Mouse (Mus musculus): ENCODE measurements around the gene Fam78a.

Gene Fam78a

DNA sequence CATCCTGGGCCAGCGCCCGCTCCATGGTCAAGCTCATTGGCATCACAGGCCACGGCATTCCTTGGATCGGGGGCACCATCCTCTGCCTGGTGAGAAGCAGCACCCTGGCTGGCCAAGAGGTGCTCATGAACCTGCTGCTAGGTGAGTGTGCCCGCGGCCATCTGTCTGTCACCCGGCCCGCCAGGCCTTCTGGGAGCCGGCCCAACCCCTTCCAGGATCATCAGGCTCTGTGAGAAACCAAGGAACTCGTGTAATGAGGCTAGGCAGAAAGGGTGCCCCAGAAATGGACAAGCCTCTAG, 11.4 kb upstream of the Fam78a start:
- DNase-seq (ENCODE audit: low spot score) = no peak

DNA sequence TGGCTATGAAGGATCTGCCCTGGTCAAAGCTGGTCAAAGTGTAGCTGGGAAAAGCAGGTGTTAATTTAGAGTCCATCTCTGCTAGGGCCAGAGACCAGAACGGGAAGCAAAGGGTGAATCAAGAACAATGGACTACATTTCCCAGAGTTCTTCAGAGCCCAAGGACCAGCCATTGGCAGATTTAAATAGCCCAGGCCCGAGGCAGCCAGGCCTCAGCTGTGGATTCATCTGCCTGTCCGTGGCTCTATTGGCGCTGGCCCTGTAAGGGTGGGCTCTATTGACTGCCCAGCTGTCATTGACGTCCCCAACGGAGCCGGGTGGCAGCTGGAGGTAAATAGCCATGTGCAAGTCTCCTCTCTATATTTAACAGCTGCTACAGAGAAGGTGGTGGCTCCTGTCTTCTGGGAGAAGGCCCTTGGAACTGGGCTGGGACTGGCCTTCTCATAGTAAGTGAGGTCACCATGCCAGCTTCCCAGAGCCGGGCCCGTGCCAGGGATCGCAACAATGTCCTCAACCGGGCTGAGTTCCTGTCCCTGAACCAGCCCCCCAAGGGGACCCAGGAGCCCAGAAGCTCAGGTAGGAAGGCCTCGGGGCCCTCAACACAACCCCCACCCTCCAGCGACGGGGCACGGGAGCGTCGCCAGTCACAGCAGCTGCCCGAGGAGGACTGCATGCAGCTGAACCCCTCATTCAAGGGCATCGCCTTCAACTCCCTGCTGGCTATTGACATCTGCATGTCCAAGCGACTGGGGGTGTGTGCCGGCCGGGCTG, 10.9 kb upstream of the Fam78a start, which contains the start of gene Plpp7:
Plpp7 (plus strand) TSS at position 178 of the 771 bp plus-strand sequence.
- peak; percentile 70 for DNase-seq (ENCODE audit: low spot score)

DNA sequence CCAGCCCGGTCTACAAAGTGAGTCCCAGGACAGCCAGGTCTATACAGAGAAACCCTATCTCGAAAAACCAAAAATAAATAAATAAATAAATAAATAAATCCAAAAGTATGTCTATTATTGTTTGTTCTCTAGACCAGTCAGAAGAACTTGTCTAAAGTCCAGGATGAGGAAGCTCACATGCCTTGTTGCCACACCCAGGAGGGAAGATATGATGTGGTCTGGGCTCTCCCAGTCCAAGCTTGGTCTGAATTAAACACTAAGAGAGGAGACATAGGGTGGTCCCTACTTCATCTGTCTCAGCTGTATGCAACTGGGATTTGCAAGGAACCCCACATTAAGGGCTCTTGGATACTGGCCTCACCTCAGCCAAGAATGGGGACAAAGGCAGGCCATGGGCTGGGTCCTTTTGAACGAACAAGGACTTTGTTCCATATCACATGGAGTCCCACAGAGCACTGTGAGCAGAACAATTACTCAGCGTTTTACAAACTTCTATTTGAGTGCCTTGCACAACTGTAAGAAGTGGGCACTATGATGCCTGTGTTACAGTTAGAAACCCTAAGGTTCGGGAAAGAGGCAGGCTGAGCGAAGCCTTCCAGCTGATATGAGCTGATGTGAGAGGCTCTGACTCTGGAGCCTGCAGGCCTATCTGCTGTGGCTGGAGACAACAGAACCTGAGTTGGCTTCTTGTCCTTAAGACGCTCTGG, 9.5 kb upstream of the Fam78a start:
- no peak for DNase-seq (ENCODE audit: low spot score)

DNA sequence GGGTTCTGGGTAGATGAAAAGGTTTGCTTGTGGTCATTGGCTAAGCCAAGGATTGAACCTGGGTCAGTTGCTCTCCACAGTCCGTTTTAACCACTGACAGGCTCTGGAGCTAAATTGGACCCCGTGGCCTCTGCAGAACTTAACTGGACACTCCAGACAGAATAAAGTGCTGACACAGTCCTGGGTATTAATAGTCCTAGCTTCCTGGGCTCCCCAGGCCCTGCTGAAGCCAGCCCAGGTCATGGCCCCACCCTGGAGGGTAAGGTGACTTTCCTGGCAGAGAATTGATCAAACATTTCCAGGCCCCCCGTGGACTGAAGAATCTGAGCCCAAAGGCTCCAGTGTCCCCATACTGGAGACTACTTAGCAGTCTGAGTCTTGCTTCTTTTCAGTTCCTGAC, 7.3 kb upstream of the Fam78a start:
- DNase-seq (ENCODE audit: low spot score) = no peak

DNA sequence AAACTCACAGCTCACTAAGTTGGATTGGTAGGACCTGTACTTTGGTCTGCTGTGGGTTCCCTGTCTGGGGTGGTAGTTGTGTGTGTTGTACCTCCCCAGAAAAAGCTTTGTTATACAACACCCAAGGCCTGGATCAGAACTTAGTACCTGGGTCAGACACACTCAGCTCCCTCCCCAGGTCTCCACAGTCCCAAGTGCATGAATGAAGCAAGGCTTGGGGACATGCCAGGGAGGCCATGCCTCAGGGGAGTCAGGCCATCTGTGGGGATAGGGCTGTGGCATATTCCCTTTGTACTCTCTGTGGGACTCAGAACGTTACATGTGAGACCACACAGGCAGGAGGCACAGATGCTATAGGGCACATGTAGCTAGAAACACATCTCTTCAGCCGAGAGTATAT, 5.5 kb upstream of the Fam78a start:
- DNase-seq (ENCODE audit: low spot score) = no peak

DNA sequence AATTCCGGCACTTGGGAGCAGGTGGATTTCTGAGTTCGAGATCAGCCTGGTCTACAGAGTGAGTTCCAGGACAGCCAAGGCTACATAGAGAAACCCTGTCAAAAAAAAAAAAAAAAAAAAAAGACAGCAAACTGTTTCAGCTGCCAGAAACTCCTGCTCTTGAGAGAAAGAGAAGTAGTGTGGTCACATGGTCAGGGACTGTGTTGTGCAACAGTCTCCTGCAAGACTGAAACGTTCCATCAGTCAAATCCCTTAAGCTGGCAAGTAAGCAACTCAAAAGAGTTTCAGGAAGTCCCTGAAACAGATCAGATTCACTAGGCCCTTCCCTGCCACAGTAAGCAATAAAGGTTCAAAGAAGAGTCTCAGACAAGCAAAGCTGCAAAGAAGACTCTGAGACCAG, 4.9 kb upstream of the Fam78a start:
- no peak for DNase-seq (ENCODE audit: low spot score)

DNA sequence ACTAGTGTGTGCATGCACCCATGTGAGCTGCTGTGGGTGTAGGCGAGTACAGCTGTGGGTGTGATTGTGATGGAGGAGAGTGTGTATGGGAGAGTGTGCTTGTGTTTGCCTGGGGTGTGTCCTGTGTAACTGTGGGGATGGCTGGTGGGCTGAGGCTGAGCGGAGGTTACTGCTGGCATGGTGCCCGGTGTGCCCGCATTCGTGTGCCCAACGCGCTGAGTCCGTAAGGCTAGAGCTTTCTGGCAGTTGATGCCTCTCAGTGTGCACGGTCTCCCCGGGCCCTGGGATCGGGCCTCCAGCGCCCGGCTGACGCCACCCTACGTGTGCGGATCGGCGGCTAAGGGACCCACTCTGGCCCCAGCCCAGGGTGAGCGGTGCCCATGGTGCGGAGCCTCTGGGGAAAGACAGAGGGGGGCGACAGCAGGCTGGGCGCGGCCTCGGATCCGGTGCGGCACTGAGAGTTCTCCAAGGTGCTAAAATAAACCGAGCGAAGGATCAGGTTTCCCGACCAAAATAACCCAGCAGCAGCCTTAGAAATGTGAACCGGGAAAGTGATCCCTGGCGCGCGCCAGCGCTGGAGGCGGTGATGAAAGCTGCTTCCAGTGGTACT, 3.8 kb upstream of the Fam78a start:
- no peak for DNase-seq (ENCODE audit: low spot score)

DNA sequence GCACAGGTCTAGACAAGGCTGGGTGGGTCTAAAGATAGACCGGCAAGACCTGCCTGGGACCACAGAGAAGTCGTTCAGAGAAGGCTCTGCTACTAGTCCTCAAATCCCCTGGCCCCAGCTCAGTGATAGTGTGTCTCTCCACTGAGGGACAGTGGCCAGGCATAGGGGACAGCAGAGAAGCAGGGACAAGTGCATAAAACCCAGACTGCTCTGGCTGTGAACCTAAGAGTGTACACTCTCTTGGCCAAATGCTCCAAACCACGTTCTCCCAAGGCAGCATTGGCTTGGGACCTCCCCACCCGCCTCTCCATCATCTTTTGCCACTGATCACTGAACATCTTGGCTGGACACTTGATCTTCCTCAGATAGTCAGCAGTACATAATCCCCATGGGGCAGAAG, 2.9 kb upstream of the Fam78a start:
- no peak for DNase-seq (ENCODE audit: low spot score)

DNA sequence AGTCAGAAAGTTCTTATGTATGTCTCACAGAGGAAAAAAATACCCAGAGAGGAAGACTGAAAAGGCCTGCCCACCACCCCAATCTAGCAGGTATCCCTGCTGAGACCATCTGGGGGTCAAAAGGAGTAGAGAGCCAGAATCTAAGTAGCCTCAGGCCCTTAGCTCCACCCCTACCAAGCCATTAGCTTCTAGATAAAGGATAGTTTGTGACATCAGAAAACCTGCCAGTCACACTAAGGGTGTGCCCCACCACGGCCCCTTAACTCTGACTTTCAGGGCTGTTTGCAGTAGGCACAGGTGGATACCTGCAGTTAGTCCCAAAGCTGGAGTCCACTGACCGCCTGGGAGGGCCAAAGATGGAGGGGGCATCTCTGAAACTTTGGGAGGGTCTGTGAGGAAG, 574 bp upstream of the Fam78a start:
- no peak for DNase-seq (ENCODE audit: low spot score)

DNA sequence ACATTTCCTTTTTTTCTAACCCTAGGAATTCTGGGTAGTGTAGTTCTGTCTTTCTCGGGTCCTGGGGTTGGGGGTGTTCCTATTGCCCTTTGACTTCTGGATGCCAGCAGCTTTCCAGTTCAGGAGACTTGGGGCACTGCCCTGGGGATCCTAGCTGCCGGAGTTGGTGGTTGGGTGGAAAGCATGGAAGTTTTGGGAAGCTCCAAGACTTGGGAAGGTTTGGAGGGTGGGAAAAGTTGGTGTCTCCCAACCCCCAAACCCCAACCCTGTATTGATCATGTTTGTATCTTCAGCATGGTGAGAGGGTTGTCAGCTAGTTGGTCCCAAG, 179 bp upstream of the Fam78a start:
- DNase-seq (ENCODE audit: low spot score) = no peak

DNA sequence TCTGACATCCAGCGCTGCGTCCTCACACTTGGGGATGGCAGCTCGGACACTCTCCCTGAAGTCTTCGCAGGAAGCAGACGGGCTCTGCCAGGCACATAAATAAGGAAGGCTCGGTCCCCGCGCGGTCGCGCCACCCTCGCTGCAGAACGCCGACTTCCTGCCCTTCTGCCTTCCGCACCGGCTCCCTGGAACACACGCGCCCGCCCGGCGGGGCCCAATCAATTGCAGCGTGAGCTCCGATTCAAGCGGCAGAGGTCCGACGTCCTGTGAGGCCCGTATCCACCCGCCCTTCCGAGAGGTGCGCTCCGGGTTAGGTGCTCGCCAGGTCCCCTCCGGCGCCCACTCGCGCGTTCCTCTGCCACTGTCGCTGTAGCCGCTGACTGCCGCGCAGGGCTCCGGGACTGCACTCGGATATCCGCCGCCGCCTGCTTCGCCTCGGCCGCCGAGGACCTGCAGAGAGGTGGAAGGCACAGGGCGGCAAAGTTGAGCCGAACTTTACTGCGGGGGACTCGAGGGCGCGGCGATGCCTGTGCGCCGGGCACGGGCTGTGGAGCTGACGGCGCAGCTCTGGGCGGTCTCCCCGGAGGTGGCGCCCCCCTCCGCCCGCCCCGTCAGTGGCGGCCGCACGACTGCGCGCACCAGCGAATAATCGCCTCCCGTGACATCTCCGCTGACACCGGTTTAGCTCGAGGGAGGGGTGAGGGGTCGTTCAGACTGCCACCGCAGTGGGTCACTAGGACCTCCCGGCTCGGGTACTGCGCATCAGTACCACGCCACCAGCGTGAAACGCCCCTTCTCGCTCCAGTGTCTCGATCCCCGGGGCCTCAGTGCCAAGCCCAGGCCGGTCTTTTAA, 1.3 kb downstream of the Fam78a start:
- no peak for DNase-seq (ENCODE audit: low spot score)

DNA sequence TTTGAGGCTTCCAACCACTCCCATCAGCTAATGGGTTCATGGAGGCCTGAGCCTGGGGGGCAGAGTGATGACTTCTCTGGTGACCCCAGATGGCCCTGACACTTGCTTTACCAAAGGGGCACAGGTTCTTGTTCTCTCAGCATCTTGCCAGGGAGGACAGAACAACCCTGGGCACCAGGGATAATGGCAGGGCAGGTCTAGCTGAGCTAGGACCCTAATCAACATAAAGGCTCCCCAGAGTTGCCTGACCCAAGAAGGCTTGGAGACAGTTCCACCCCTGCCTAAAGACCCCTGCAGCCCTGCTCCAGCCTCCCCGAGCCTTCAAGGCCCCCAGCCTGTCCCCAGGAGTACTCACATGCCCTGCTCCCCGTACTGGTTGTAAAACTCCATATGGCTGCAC, 2.4 kb downstream of the Fam78a start:
- no peak for DNase-seq (ENCODE audit: low spot score)

DNA sequence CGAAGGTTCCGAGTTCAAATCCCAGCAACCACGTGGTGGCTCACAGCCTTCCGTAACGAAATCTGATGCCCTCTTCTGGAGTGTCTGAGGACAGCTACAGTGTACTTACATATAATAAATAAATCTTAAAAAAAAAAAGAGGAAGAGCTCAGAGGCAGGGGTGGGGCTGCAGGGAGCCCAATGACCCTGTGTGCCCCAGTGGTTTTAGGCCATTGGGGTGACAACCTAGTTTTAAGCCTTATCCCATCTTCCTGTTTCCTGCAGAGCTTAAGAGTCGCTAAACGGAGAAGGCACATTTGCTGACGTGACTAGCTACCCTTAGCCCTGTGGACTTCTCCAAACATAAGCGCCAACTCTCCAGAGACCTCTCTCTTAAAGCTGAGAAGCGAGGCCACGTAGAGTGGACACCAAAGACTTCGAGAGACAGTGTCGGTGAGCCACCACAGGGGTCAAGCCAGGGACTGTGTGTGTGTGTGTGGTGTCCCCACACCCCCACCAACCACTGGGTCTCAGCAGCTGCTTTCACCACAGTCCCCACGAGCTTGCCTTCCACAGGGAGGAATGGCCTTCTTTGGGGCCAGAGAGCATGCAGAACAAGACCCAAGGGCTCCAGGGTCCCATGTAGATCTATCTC, 3.2 kb downstream of the Fam78a start:
- DNase-seq (ENCODE audit: low spot score) = no peak

DNA sequence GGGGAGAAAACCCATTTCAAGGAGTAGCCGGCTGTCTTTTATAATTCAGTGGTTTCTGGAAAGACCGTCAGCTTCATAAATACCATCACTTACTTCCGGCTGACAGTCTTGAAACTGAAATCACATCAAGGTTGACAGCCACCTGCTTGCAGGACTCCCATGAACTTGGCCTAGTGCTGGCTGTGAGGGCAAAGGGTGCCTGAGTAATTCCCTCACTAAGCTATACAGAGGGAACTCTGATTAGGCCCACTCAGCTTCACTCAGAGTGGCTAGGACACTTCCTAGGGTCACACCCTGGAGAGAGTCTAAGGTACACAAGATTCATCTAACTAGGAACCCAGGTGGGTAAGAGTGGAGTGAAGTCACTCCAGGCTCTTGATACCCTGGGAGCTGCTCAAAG, 4.0 kb downstream of the Fam78a start:
- no peak for DNase-seq (ENCODE audit: low spot score)

DNA sequence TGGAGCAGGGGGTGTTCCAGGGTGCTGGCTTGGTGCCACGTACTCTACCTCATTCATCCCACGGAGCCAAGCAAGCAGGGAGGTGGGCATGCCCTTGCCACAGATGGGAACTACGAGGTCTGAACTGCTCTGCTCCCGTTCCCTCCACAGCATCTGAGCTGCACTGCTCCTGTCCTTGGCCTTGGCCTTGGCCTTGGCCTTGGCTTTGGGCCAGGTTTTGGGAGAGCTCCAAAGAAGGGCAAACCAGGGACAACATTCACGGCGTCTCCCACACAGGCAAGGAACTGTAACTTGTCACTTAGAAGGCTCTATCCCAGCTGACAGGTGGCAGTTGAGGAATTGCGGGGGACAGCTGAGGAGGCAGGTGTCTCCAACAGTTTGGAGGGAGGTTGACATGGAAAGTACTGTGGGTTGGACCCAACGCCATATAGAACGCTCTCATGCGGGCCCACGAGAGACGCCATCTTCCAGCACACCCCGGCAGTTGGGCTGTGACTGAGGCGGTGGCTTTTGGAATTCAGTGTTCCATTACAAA, 5.4 kb downstream of the Fam78a start:
- no peak for DNase-seq (ENCODE audit: low spot score)

DNA sequence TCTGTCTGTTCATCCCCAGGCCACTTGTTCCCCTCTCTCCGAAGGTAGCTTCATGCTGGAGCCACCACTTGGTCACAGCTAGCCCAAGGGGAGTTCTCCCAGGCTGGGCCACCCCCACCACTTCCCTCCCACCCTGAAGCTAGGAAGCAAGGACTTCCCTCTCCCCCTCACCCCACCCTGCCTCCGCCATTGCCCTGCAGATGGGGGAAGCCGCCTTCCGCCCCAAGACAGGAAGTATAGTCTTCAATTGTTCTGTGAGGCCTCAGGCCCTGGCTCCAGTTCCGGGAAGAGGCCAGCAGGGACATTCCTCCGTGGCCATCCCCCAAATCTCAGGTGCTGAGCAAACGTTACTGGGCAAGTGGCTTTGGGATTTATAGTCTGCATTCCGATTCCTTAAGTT, 6.1 kb downstream of the Fam78a start:
- DNase-seq (ENCODE audit: low spot score) = no peak

DNA sequence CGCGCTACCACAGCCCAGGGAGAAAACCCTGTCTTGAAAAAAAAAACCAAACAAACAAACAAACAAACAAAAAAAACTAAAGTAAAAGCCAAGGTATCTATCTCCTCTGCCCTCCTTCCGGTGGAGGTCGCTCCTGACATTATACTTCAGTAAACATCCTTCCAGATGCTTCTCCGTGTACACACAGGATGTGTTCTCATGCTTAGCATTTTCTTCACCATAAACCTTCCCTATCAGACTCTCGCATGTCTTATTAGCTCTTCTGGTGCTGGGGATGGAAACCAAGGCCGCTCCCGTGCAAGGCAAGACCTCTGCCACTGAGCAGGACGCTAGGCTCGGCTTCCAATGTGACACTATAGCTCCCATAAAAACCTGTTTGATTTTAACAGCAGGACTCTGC, 6.9 kb downstream of the Fam78a start:
- DNase-seq (ENCODE audit: low spot score) = no peak

DNA sequence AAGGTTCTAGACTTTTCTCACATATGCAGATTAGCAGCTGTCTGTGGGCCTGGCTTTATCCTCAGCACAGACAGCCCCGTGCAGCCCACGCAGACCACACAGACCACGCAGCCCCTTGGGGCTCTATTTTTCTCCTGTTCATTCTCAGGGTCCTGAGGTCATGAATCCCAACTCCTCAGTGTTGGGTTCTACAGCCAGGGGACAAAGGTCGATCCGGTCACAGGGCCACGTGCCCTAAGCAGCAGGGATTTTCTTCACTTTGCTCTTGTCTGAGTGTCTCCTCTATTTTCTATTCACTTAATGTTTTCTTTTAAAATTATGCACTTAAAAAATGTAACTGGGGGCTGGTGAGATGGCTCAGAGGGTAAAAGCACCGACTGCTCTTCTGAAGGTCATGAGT, 9.3 kb downstream of the Fam78a start:
- DNase-seq (ENCODE audit: low spot score) = no peak

DNA sequence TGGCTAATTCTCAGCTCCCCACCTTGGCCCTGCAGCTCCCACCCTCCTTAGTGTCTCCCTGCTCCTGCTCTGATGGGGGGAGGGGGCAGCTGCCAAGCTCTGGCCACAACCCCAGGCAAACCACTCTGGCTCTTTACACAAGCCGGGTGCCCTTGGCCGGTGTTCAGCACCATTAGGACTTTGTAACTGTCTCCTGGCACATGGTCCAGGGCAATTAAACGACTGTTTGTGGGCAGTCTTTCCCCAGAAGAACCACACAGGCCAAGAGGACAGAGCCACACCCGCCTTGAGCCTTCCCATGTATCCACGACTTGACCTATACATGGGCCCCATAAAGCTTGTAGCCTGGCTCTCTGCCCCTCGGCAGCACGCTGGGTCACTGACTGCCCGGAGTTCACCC, 10.3 kb downstream of the Fam78a start:
- no peak for DNase-seq (ENCODE audit: low spot score)

DNA sequence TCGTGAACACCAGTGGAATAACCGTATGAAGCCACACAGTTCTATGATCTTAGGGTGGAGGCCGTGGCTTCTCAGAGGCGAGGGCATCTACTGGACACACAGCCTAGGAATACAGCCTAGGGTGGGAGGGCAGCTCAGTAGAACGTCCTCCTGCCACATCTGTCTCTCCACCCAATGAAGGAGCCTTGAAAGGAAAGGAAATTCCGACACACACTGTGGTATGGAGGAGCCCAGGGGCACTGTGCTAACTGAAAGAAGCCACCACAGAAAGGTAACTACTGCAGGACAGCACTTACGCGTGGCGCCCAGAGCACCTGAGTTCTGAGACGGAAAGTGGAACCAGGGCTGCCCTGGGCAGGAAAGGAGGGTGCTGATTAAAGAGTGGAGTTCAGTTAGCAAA, 13.9 kb downstream of the Fam78a start:
- DNase-seq (ENCODE audit: low spot score) = no peak

DNA sequence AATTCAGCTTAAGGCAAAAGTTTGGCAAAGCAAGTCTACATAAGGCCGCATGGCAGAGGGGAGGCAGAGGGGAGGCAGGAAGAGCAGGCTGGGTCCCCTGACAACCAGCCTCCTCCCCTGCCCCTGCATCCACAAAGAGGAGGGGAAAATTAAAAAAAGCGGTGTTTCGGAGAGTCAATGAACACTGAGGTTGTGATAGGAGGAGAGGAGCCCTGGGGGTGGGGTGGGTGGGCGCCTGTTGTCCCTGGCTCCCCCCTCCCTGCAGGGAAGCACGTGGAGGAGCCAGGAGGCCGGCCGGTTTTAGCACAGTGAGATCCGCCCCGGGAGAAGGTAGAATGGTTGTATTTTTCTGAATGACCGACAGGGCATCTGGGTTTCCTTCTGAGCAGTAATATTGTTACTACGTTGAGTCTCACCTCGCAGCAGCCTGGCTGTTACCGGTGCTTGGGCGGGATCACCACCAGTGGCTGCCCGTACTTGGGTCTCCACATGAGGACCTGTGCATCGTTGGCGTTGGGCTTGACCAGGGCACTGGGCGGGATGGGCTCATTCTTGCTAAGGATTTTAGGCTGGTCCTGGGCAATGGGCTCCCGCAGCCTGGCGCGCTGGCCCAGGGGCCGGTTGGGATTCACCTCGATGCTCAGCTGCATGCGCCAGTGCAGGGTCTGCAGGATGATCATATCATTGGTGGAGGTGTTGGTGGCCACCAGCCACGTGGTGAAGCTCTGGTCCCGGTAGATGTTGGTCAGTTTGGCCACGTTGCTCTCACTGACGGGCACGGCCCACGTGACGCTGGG, 15.6 kb downstream of the Fam78a start:
- DNase-seq (ENCODE audit: low spot score) = no peak
